Mouse (Mus musculus): Measurements from ENCODE around the gene Rsad1.

- no peak for TF ChIP-seq CTCF (IDR thresholded peaks at IDR 0.05; ENCODE audit: low read depth, low read length)
- TF ChIP-seq POLR2AphosphoS5 (IDR thresholded peaks at IDR 0.05; ENCODE audit: insufficient replicate concordance, low read depth, low read length), result no peak
- no peak for TF ChIP-seq GATA2 (IDR thresholded peaks at IDR 0.05; ENCODE audit: borderline replicate concordance, low read depth, low read length)
- no peak for TF ChIP-seq GATA1 (IDR thresholded peaks at IDR 0.05; ENCODE audit: borderline replicate concordance, low read length)
- TF ChIP-seq TAL1 (conservative IDR thresholded peaks at IDR 0.05; ENCODE audit: low read depth, low read length), result no peak
Measured at GRCm38 (mm10) chr11:94508976-94509375, 40.1 kb downstream of the Rsad1 start.

Measured in G1E (cell line).